Mouse (Mus musculus) limb, embryonic 14.5 days (tissue): ENCODE results near the gene Ntf3. TPM values are rescaled to one million over a fixed set of nuclear protein-coding genes. Genes with fewer than 3 reads are reported as not detected.
A peak's percentile ranks its signal among the peaks of the same experiment; 100 is the strongest.

ENCODE experiments used
- ATAC-seq: fragments of 200-750 bp; cut with Nextera tagmentation; 2 replicates; pipeline ENCODE4 v1.8.0; 2017; ENCODE audit warnings: low read depth, moderate number of reproducible peaks, moderate TSS enrichment; ENCODE audit not compliant: low FRiP score
- DNase-seq: peaks from one replicate; pipeline ENCODE4 v3.0.0-alpha.2; 2015; ENCODE audit warnings: low spot score
- H3K27ac ChIP-seq: fragments of 300-500 bp; sonication (generic); replicated peaks from 2 replicates; pipeline ENCODE4 v1.5.1; 2014; ENCODE audit warnings: low read depth, mild to moderate bottlenecking, low read length, moderate library complexity, mixed read lengths
- H3K27me3 ChIP-seq: fragments of 300-500 bp; sonication (generic); 2 replicates; pipeline ENCODE4 v1.6.1; 2014; ENCODE audit warnings: low read length, mixed read lengths; ENCODE audit not compliant: control insufficient read depth, insufficient read depth
- H3K36me3 ChIP-seq: fragments of 300-500 bp; sonication (generic); 2 replicates; pipeline ENCODE4 v1.6.1; 2014; ENCODE audit warnings: mild to moderate bottlenecking, low read length, moderate library complexity, mixed read lengths; ENCODE audit not compliant: control insufficient read depth, insufficient read depth
- H3K4me1 ChIP-seq: fragments of 300-500 bp; sonication (generic); 2 replicates; pipeline ENCODE4 v1.6.1; 2014; ENCODE audit warnings: antibody characterized with exemption, low read length, mixed read lengths; ENCODE audit not compliant: control insufficient read depth, insufficient read depth
- H3K4me2 ChIP-seq: fragments of 300-500 bp; sonication (generic); replicated peaks from 2 replicates; pipeline ENCODE4 v1.6.1; 2014; ENCODE audit warnings: low read depth, mild to moderate bottlenecking, low read length, moderate library complexity; ENCODE audit not compliant: severe bottlenecking
- H3K4me3 ChIP-seq: fragments of 300-500 bp; sonication (generic); replicated peaks from 2 replicates; pipeline ENCODE4 v1.5.1; 2014; ENCODE audit warnings: low read length
- H3K9ac ChIP-seq: fragments of 300-500 bp; sonication (generic); 2 replicates; pipeline ENCODE4 v1.6.1; 2014; ENCODE audit warnings: mild to moderate bottlenecking, low read depth, low read length, moderate library complexity; ENCODE audit not compliant: severe bottlenecking
- H3K9me3 ChIP-seq: fragments of 300-500 bp; sonication (generic); 2 replicates; pipeline ENCODE4 v1.6.1; 2016; ENCODE audit warnings: low read length; ENCODE audit not compliant: control insufficient read depth
- POLR2A ChIP-seq: fragments of 200-500 bp; IDR thresholded peaks from 2 replicates; pipeline ENCODE4 v1.8.0; 2012; ENCODE audit warnings: inconsistent platforms, mild to moderate bottlenecking, moderate library complexity, borderline replicate concordance; ENCODE audit not compliant: insufficient read depth, insufficient read length; ENCODE audit errors: extremely low read depth
- WGBS: fragments of 180-500 bp; shearing (Covaris S2); extraction: QIAGEN DNeasy Blood & Tissue Kit; methylation state at CpG from one replicate; pipeline ENCODE4 v1.1.7; 2014; 5-methylcytosine and 5-hydroxymethylcytosine counted together
- polyA plus RNA-seq, 2 experiments: library from polyadenylated mRNA; depleted of rRNA in 1 of 2; stranded (reverse) in 1 of 2; unstranded in 1 of 2; fragments of >200 nt; fragmentation: Nextera tagmentation in 1 of 2; extraction: Ambion mirVana in 1 of 2; gene quantifications; 2 replicates each; pipeline versions ENCODE4 v1.2.1 to v1.2.3; 2012 to 2014

Ntf3 gene
- polyA plus RNA-seq, 2 experiments = 18.6 to 21.5 TPM

- peak overlapping the region; percentile 62 for H3K27ac ChIP-seq
These were observed 60.5 kb downstream of the Ntf3 start for GRCm38 (mm10) chr6:126106051-126106797.

GRCm38 (mm10) chr6:126105083-126105740 lies 61.5 kb downstream of the Ntf3 start:
- Histone ChIP-seq H3K27me3 (no peaks in the 10 kb centered on the region), H3K27ac (0 out of 2 replicates have a peak overlapping the region, but pooled peaks have one; percentile 62), H3K9me3 (no peaks in the 10 kb centered on the region), H3K36me3 (peaks cover 13% of the 10 kb centered on the region), H3K4me2 (no peak overlapping the region), H3K9ac (no peak overlapping the region), H3K4me1 (peaks cover 32% of the 10 kb centered on the region), H3K4me3 (no peak overlapping the region)
- 82% methylated on average over 12 of the region's 12 CpGs for WGBS
- no peak for TF ChIP-seq POLR2A
- no peak for DNase-seq
- ATAC-seq = no peak

More at GRCm38 (mm10) chr6:126106051-126106797, 60.5 kb downstream of the Ntf3 start:
- no peaks in the 10 kb centered on the region for H3K9me3 ChIP-seq
- peaks cover 15% of the 10 kb centered on the region for H3K36me3 ChIP-seq
- peak; percentile 73 for ATAC-seq
- H3K4me1 ChIP-seq = peaks cover 29% of the 10 kb centered on the region
- no peak overlapping the region for H3K4me2 ChIP-seq
- no peak overlapping the region for H3K9ac ChIP-seq
- H3K27me3 ChIP-seq = no peaks in the 10 kb centered on the region
- 38% methylated on average over 7 of the region's 7 CpGs for WGBS
- DNase-seq = peak; percentile 77
- H3K4me3 ChIP-seq = no peak overlapping the region
- TF ChIP-seq POLR2A = no peak

- no peak overlapping the region for H3K9ac ChIP-seq
- H3K4me3 ChIP-seq = no peak overlapping the region
- TF ChIP-seq POLR2A = no peak
- no peak overlapping the region for H3K4me2 ChIP-seq
- H3K9me3 ChIP-seq = no peaks in the 10 kb centered on the region
- H3K27ac ChIP-seq = no peak overlapping the region
- peaks cover 24% of the 10 kb centered on the region for H3K36me3 ChIP-seq
- no peaks in the 10 kb centered on the region for H3K27me3 ChIP-seq
- no peak for DNase-seq
- 79% methylated on average over 6 of the region's 6 CpGs for WGBS
- peaks cover 27% of the 10 kb centered on the region for H3K4me1 ChIP-seq
- ATAC-seq = no peak
These were observed 64.1 kb downstream of the Ntf3 start for GRCm38 (mm10) chr6:126102571-126102970.

- H3K27me3 ChIP-seq = no peaks in the 10 kb centered on the region
- ATAC-seq = no peak
- no peak overlapping the region for H3K4me3 ChIP-seq
- peaks cover 23% of the 10 kb centered on the region for H3K36me3 ChIP-seq
- peaks cover 24% of the 10 kb centered on the region for H3K4me1 ChIP-seq
- TF ChIP-seq POLR2A = no peak
- no peak overlapping the region for H3K27ac ChIP-seq
- 89% methylated on average over 11 of the region's 11 CpGs for WGBS
- DNase-seq = no peak
- H3K9ac ChIP-seq = no peak overlapping the region
- no peak overlapping the region for H3K4me2 ChIP-seq
- H3K9me3 ChIP-seq = no peaks in the 10 kb centered on the region
These were observed 64.7 kb downstream of the Ntf3 start for GRCm38 (mm10) chr6:126102007-126102406.

- WGBS = 100% methylated on average over 1 of the region's 1 CpGs
- no peak overlapping the region for H3K27ac ChIP-seq
- no peak for DNase-seq
- ATAC-seq = no peak
- peaks cover 23% of the 10 kb centered on the region for H3K36me3 ChIP-seq
- no peak overlapping the region for H3K4me3 ChIP-seq
- peaks cover 19% of the 10 kb centered on the region for H3K4me1 ChIP-seq
- no peak overlapping the region for H3K9ac ChIP-seq
- no peak overlapping the region for H3K4me2 ChIP-seq
- H3K9me3 ChIP-seq = no peaks in the 10 kb centered on the region
- no peaks in the 10 kb centered on the region for H3K27me3 ChIP-seq
- TF ChIP-seq POLR2A = no peak
These were observed 66.1 kb downstream of the Ntf3 start for GRCm38 (mm10) chr6:126100579-126100978.
